Mouse (Mus musculus) brain, embryonic 18.5 days (tissue): ENCODE data around the gene Mxra7.

Experiments
- DNase-seq: peaks from one replicate; pipeline ENCODE4 v3.0.0-alpha.2; 2012; ENCODE audit warnings: low read depth, low spot score

Mxra7 gene

DNA sequence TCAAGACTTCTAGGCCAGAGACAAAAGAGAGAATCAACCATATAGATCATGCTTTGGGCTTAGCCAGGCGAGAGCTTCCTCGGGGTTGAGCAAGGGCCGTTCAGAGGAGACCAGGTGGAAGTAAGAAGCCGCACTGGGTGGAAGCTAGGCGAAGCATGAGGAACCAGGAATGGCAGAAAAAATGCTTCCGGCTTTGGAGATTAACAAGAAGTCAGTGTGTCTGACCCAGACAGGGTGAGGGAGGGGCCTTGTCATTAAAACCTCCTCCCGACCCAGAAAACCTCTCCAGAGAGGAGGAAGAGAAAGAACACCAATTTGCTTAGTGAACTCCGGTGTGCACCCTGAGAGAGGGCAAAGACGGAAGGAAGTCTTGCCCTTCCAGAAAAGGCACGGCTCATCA lies 43.6 kb downstream of the Mxra7 start:
- no peak for DNase-seq

DNA sequence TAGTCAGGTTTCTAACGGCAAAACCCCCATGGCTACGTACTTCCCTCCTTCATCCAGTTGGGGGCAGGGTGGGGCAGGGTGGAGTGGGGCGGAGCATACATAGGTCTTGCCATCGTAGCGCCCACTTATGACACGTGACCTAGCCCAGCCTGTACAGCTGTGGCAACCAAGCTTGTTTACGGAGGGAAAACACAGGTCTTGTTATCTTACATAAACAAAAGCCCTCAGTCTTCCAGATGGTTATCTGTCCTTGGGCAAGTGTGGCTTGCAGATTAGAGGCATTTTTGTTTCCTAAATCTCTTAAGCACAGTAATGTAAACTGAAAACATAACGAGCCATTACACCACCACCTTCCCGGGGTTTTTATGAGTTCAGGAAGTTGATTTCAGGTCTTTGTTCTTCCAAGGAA lies 45.1 kb downstream of the Mxra7 start:
- DNase-seq = no peak

DNA sequence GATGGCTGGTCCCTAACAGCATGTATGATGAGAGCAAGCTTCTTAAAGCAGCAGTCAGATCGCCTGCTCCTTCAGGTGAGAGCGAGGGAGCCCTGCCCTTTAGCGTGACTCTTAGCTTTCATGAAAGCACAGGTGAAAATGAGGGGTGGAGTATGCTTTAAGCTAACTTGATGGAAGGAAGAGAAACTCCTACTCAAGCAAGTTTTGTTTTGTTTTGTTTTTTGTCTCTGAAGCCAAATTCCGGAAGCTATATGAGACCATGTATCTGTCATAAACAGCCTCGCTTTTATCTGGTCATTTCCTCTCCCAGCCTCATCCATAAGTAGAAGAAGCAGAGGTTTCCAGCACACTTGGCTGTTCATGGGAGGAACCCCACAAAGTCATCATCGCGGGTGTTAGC lies 52.4 kb downstream of the Mxra7 start, which contains the start of gene St6galnac1:
Gene St6galnac1, minus strand, starts transcription at position 101 of the 400 bp plus-strand sequence.
- no peak for DNase-seq

DNA sequence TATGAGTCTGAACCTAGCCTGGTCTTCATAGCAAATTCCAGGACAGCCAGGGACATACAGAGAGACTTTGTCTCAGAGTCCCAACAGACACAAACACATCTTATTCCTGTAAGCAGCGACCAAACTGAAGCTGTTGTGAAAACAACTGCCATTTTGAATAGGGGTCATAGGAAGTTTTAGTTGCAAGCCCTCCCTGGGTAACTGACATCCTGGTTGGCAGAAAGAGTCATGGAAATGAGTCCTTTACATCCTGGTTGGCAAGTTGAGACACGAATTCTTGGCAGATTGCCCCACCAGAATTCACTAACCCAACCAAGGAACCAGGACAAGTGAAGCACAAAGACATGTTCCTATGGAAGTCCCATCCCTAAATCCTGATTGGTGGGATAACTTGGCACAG lies 54.6 kb downstream of the Mxra7 start:
- DNase-seq = no peak

DNA sequence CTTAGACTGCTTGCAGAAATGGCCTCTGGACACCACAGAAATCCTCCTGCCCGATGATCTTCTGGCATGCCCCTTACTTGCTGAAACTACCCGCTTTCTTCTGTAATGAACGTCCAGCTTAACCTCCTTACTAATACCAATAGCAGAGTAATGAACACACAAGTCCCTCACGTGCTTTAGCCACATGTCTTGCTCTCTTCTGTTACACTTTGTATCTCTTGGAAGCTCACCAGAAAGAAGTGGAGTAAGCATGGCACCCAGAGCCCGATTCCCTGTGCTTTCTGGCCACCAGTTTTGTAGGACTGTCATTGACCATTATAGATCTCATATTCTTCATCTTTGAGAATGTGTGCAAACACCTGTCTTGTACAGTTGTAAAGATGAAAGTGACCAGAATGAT lies 58.0 kb downstream of the Mxra7 start:
- no peak for DNase-seq

DNA sequence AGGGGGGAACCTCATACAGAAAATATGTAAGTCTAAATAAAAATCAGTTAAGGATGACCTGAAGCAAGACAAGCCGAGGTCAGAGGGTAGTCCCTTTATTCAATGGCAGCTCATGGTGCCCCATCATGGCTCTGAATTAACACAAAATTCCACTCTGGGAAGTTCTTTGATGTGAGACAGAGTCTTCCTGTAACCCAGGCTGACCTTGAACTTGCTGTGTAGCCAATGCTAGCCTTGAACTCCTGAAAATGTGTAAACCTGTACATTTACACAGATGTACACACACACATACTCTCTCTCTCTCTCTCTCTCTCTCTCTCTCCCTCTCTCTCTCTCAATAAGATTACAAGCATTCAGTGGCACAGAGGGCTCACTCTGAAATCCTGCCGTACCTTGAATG lies 62.9 kb downstream of the Mxra7 start:
- DNase-seq = no peak

DNA sequence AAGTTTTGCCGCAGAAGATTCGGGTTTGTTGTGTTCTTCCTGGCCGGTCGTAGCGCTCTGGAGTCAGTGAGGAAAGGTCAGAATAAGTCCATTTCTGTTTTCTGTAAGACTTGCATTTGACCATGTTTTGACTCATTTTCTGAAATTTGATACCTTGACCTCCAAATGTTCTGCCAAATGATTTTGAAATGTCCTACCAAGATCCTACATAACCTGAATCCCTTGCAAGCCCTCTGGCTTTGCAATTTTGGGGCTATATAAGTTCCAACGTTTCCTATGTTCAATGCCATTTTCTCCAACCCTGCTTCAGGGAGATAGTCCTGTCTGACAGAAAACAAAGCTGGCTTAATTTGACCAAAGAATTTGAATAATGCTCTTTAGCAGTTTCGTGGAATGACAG lies 63.5 kb downstream of the Mxra7 start:
- DNase-seq = no peak

DNA sequence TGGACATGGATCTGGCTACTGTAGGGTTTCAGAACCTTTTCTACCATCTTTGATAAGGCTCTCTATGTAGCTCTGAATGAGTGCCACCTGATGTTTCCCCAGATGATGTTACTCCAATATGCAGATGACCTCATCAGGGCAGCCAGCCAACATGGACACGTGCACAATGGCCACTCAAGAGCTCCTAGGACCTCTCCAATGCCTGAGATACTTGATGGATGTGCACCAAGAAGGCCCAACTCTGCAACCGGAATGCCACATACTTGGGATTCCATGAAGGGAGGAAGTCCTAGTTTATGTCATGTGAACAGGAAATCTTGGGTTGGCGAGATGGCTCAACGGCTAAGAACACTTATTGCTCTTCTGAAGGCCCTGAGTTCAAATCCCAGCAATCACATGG lies 72.7 kb downstream of the Mxra7 start:
- no peak for DNase-seq

DNA sequence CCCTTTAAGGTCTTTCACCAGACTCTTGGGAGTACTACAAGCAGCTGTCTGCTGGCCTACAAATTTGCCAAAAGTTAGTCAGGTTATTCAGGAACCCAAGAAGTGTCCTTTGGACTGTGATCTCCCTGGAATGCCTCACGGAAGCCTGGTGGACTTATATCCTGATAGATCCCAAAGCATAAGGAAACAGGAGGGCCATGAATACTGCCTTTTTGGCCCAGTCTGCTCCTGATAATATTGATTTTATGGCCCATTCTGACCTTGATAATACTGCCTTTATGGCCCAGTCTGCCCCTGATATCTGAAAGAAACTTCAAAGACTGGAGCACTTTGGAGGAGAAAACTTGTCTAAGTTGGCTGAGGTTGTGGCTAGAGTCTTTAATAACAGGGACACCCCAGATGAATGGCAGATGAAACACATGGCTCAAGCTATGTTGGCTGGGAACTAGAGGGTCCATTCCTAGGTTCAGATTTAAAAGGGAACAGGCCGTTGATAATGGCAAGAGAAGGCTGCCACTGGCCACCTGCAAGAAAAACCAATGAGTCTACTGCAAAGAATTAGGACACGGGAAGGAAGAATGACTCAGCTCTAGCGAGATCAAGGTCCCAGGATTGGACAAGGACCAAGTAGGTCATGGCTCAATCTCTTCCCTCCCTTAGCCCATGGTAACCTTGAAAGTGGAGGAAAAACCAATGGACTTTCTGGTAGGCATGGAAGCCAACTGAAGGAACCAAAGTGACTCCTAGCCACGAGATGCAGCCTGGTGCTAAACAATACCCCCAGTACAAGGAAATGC lies 74.0 kb downstream of the Mxra7 start:
- no peak for DNase-seq
